Mouse (Mus musculus) liver, embryonic 18 days (tissue): ENCODE results near the gene Zmynd12. TPM values are rescaled to one million over a fixed set of nuclear protein-coding genes. Genes with fewer than 3 reads are reported as not detected.

Source experiments
- polyA plus RNA-seq: library from polyadenylated mRNA; depleted of rRNA; stranded (reverse); fragments of >200 nt; gene quantifications from 2 replicates; pipeline ENCODE4 v1.2.3, GENCODE M21; 2012; rRNA removed

Gene Zmynd12
- polyA plus RNA-seq = 0.63 and 0.72 TPM in 2 replicates

GRCm38 (mm10) chr4:119422294-119422964, at the start of gene Zmynd12, which contains the start of gene Ppcs:
Gene Zmynd12, plus strand, starts transcription at chr4:119422814.
Gene Ppcs, minus strand, starts transcription at chr4:119422420.

DNA sequence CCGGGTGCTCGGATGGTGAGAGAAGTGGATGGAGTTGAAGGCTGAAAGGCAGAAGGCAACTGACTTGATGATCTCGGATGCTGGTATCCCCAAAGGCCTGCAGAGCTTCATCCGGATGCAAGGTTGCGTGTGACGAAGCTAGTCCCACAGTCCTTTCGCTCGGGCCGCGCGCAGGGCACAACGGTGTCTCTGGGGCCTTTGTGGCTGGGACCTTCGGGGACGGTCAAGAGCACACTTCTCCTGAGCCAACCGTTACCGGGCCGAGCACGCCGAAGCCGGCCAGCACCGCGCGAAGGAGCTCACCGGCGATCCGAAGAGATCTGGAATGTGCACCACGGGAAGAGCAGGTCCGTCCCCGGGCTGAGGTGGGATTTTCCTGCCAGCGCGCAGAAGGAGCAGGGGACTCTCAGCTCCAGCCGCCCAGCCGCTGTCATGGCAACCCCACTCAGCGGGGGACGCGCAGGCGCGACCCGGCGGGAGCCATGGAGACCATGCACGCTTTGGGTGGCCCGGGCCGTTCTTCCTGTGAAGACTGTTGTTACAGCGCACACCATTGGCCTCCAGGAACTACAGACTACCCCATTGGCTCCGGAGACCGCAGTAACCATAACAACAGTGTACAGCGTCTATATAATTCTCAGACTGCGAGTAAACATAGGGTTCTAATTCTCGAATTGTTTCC, 7.4 kb upstream of the Zmynd12 start, which contains the start of gene Ccdc30:
Ccdc30 (minus strand) TSS at position 450 of the 682 bp plus-strand sequence.

DNA sequence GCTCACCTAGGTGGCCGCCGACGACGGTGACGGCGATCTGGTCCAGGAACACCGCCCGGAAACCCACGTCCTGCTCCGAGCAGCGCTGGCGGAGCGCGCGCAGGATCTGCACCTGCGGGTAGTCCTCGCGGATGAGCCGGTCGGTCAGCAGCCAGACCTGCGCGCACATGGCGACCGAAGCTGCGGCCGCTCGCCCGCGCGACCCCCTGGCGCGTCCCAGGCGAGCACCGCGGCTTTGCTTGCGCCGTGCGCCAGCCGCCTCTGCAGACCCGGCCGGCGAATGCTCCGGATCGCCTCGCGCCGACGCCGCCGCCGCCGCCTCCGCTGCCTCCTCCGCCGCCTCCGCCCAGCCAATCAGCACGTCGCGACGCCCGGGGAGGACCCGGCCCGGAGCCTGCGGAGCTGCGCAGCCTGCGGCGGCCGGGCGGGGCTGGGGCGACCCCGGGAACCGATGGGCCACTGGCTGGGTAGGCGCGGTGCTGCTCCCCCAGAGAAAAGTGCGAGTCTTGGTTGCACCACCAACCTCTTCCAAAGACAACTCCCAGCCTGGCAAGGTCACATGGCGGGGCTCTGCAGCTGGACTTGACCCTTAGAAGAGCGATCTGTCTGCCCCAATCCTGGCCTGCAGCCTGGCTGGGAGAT, 69.8 kb downstream of the Zmynd12 start, which contains the start of gene Rimkla:
Rimkla (minus strand) TSS at position 338 of the 642 bp plus-strand sequence.

Other genes starting within 250 kb of the Zmynd12 start
- 3.2 TPM in 2 replicates for gene Zfp691, start 248.6 kb upstream of the Zmynd12 start, polyA plus RNA-seq
- gene Ermap, start 232.8 kb upstream of the Zmynd12 start, polyA plus RNA-seq = 77.6 and 84.3 TPM in 2 replicates
- gene Svbp, start 227.5 kb upstream of the Zmynd12 start, polyA plus RNA-seq = 27.3 and 28.9 TPM in 2 replicates
- 0.02 and 0.03 TPM in 2 replicates for gene Tmem269, start 204.6 kb upstream of the Zmynd12 start, polyA plus RNA-seq
- 4.6 and 6.0 TPM in 2 replicates for gene AU022252, start 190.1 kb upstream of the Zmynd12 start, polyA plus RNA-seq
- 17.8 and 19.8 TPM in 2 replicates for gene P3h1, start 189.9 kb upstream of the Zmynd12 start, polyA plus RNA-seq
- under 0.01 TPM in 1 of 2 replicates, not detected in the other for gene Cldn19, start 167.4 kb upstream of the Zmynd12 start, polyA plus RNA-seq
- gene Ybx1, start 128.2 kb upstream of the Zmynd12 start, polyA plus RNA-seq = 149 and 172 TPM in 2 replicates
- 26.1 and 27.3 TPM in 2 replicates for gene Ppih, start 102.3 kb upstream of the Zmynd12 start, polyA plus RNA-seq
- 1.3 and 1.6 TPM in 2 replicates for gene Ccdc30, start 7.3 kb upstream of the Zmynd12 start, polyA plus RNA-seq
- gene Ppcs, start 394 bp upstream of the Zmynd12 start, polyA plus RNA-seq = 12.4 and 13.9 TPM in 2 replicates
- gene Rimkla, start 69.8 kb downstream of the Zmynd12 start, polyA plus RNA-seq = 0.01 and 0.02 TPM in 2 replicates
- gene Foxj3, start 114.2 kb downstream of the Zmynd12 start, polyA plus RNA-seq = 4.6 and 5.7 TPM in 2 replicates
- 3.5 and 5.4 TPM in 2 replicates for gene Frg2f1, start 116.7 kb downstream of the Zmynd12 start, polyA plus RNA-seq
- 0.18 TPM in 1 of 2 replicates, not detected in the other for gene Guca2a, start 214.9 kb downstream of the Zmynd12 start, polyA plus RNA-seq
- 0.43 and 1.0 TPM in 2 replicates for gene Guca2b, start 236.1 kb downstream of the Zmynd12 start, polyA plus RNA-seq